Mouse (Mus musculus) kidney, adult 18-20 months (tissue): ENCODE measurements at regions not wholly inside any gene's neighbourhood (a gene's known extent, or its start where the extent isn't known, plus 50 kb on each side); places are given as distances from the start of the nearest gene placed in this dataset.
"Not testable (repeated sequence)": the region's sequence is repeated elsewhere in the genome, so short reads cannot be mapped to it uniquely, and the experiment has no call there.

Source experiments
- DNase-seq: peaks from one replicate; pipeline ENCODE4 v3.0.0; 2021

DNA sequence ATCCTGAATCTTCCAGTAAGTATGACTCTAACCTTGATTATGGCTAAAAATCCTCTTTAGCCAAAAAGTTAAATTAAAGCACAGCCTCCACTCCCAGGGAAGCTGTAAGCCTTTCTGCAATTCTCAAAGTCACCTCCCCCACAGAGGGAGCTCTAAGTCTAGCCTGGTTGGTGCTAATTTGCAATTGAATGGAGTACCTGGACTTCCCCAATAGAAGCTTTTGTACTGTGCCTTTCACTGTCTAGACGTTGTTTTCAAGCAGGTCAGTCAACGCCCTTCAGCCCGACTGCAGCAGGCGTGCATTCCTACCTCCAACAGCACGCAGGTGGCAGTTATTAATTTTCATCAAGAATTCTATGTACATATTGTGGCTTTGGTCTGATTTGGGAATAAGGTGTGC, 87.2 kb downstream of the Catsperg2 start:
- not testable (repeated sequence) for DNase-seq

- no peak for DNase-seq
Measured at GRCm38 (mm10) chr7:29602356-29602755, 83.9 kb upstream of the Sipa1l3 start.

GRCm38 (mm10) chr7:29601337-29601736, 82.9 kb upstream of the Sipa1l3 start:
- no peak for DNase-seq

DNA sequence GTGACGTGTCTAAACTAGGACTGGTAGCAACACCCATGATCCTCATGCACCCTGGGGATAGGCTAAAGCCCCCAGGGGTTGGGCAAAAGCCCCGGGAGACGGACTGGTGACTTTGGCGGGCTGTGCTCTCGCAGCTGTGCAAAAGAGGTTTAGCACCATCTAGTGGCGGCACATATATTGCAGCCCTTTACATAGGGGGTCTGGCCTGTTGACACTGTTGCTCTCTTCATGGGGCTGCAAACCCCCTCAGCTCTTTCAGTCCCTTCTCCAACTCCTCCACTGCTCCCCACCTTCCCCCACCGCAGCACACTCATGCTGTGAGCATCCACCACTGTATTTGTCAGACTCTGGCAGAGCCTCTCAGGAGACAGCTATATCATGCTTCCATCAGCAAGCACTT, 78.8 kb upstream of the Sipa1l3 start:
- DNase-seq, result peak; percentile 63

- no peak for DNase-seq
Measured at GRCm38 (mm10) chr7:29578128-29578527, 59.7 kb upstream of the Sipa1l3 start.

- no peak for DNase-seq
Measured at GRCm38 (mm10) chr7:29575606-29576005, 57.2 kb upstream of the Sipa1l3 start.
